Comparison of ENCODE assay signal across 29 mouse cellular contexts in genomic region chr6:41646672-41647071, GRCm38 (mm10). TPM values are rescaled to one million over a fixed set of nuclear protein-coding genes. Genes with fewer than 3 reads are reported as not detected.
DNase-seq lines count a peak whose midpoint lies in the region; ATAC-seq and TF ChIP-seq lines count a peak whose summit lies in the region.
"Had no signal": no experiment of that assay in that cellular context is flagged by ENCODE, and none has a peak within 500 bp of the region (broad histone marks: within the 10 kb centered on the region; RNA-seq: fewer than 3 reads in every experiment).

No protein-coding gene starts in this region.

- H3K4me1 ChIP-seq in midbrain, postnatal 0 days (ENCODE audit: insufficient read depth, low read length): no peaks in the 10 kb centered on the region

- no peak overlapping the region for H3K9ac ChIP-seq in midbrain, postnatal 0 days (replicated peaks; ENCODE audit: low read length, poor library complexity, severe bottlenecking)

- H3K4me2 ChIP-seq in midbrain, postnatal 0 days (ENCODE audit: low read depth, low read length, poor library complexity, severe bottlenecking): no peak overlapping the region

- TF ChIP-seq CTCF in midbrain, postnatal 0 days (IDR thresholded peaks at IDR 0.05): no peak

- H3K27me3 ChIP-seq in midbrain, postnatal 0 days (ENCODE audit: insufficient read depth, low read length): no peaks in the 10 kb centered on the region
- H3K27me3 ChIP-seq: CH12.LX had no signal

- no peaks in the 10 kb centered on the region for H3K36me3 ChIP-seq in midbrain, postnatal 0 days (ENCODE audit: insufficient read depth, low read length)
- H3K36me3 ChIP-seq: G1E had no signal

- no peak for DNase-seq in frontal cortex, adult 2 months (ENCODE audit: extremely low spot score in 1 of 2, low spot score in 1 of 2)
- DNase-seq in brain, adult 2 months (ENCODE audit: low read depth, low spot score): peak; percentile 60
- DNase-seq in fat pad, adult 2 months (ENCODE audit: extremely low read depth, low read depth, low spot score): peak; percentile 79
- peak; percentile 67 for DNase-seq in gonadal fat pad, adult 2 months (ENCODE audit: low read depth)
- DNase-seq in midbrain, postnatal 0 days (ENCODE audit: low spot score): no peak
- no peak for DNase-seq in urinary bladder, postnatal 10 days (ENCODE audit: low spot score)
- DNase-seq in retina, postnatal 1 day: no peak
- DNase-seq: adrenal gland, adult 2 months; adrenal gland, adult 8-10 months; adrenal gland, postnatal 10 days; adrenal gland, postnatal 14 days; adrenal gland, postnatal 25 days; adrenal gland, postnatal 36 days; B cell, adult 2 months; cerebellum, adult 11 months; cerebellum, adult 11-12 months; cerebellum, adult 18-20 months had no signal

- H3K4me3 ChIP-seq in midbrain, postnatal 0 days (ENCODE audit: low read depth, low read length): no peak overlapping the region

- no peak overlapping the region for H3K27ac ChIP-seq in midbrain, postnatal 0 days (ENCODE audit: low read depth, low read length)

- no peaks in the 10 kb centered on the region for H3K9me3 ChIP-seq in midbrain, postnatal 0 days (ENCODE audit: low read length)
- H3K9me3 ChIP-seq: G1E had no signal

- ATAC-seq in frontal cortex, adult (ENCODE audit: low TSS enrichment): peak; percentile 96
- no peak for ATAC-seq in midbrain, postnatal 0 days (ENCODE audit: low FRiP score)
- ATAC-seq: activated CD4-positive, CD25-positive, alpha-beta regulatory T cell, adult 4 months; CD4-positive, CD25-positive, alpha-beta regulatory T cell, adult 4 months; Patski had no signal

RNA-seq across cellular contexts. Expression of gene Trpv6, which starts 10.5 kb away (rescaled TPM):
- polyA plus RNA-seq in frontal cortex, adult 2 months (2012; rRNA removed): 0.72 and 0.74 TPM in 2 replicates
- polyA plus RNA-seq in gonadal fat pad, adult 2 months (2012; rRNA removed): 33.6 and 45.4 TPM in 2 replicates
- 0.33 TPM in 1 of 2 replicates, not detected in the other for total RNA-seq in midbrain, postnatal 0 days (2014; rRNA removed)
- 0.78 and 0.80 TPM in 2 replicates for polyA plus RNA-seq in midbrain, postnatal 0 days (2015; fragmentation: Nextera tagmentation; extraction: Ambion mirVana)
- total RNA-seq: adrenal gland, adult 18-20 months; adrenal gland, adult 2 months; adrenal gland, postnatal 10 days; adrenal gland, postnatal 14 days; adrenal gland, postnatal 25 days; adrenal gland, postnatal 36 days; CH12.LX; MEL had no signal
- polyA plus RNA-seq: adrenal gland, adult 2 months; G1E had no signal

RNA-seq across cellular contexts. Expression of gene Trpv5, which starts 33.9 kb away (rescaled TPM):
- not detected in 2 replicates for polyA plus RNA-seq in frontal cortex, adult 2 months (2012; rRNA removed)
- polyA plus RNA-seq in gonadal fat pad, adult 2 months (2012; rRNA removed): 0.20 TPM in 1 of 2 replicates, not detected in the other
- not detected in 2 replicates for total RNA-seq in midbrain, postnatal 0 days (2014; rRNA removed)
- not detected in 2 replicates for polyA plus RNA-seq in midbrain, postnatal 0 days (2015; fragmentation: Nextera tagmentation; extraction: Ambion mirVana)
- total RNA-seq: adrenal gland, adult 18-20 months; adrenal gland, adult 2 months; adrenal gland, adult 8-10 months; adrenal gland, postnatal 10 days; adrenal gland, postnatal 14 days; adrenal gland, postnatal 25 days; CH12.LX had no signal
- polyA plus RNA-seq: adrenal gland, adult 2 months; brain, embryonic 14.5 days; C2C12; CD4-positive, CD25-positive, alpha-beta regulatory T cell, adult 4 months; G1E; Patski had no signal

RNA-seq across cellular contexts. Expression of gene Llcfc1, which starts 37.6 kb away (rescaled TPM):
- not detected in 2 replicates for polyA plus RNA-seq in frontal cortex, adult 2 months (2012; rRNA removed)
- 2.7 and 2.8 TPM in 2 replicates for polyA plus RNA-seq in gonadal fat pad, adult 2 months (2012; rRNA removed)
- not detected in 2 replicates for total RNA-seq in midbrain, postnatal 0 days (2014; rRNA removed)
- not detected in 2 replicates for polyA plus RNA-seq in midbrain, postnatal 0 days (2015; fragmentation: Nextera tagmentation; extraction: Ambion mirVana)
- total RNA-seq: adrenal gland, adult 18-20 months; adrenal gland, adult 2 months; adrenal gland, adult 8-10 months; adrenal gland, postnatal 10 days; adrenal gland, postnatal 14 days; adrenal gland, postnatal 25 days; adrenal gland, postnatal 36 days; adrenal gland, postnatal 4 days; CH12.LX; ES-E14; G1E; MEL had no signal
- polyA plus RNA-seq: activated CD4-positive, CD25-positive, alpha-beta regulatory T cell, adult 4 months; adrenal gland, adult 2 months; brain, embryonic 14.5 days; C2C12; CD4-positive, CD25-positive, alpha-beta regulatory T cell, adult 4 months; G1E; Patski had no signal

RNA-seq across cellular contexts. Expression of gene Ephb6, which starts 41.4 kb away (rescaled TPM):
- 76.3 and 108 TPM in 2 replicates for polyA plus RNA-seq in frontal cortex, adult 2 months (2012; rRNA removed)
- 29.5 and 30.2 TPM in 2 replicates for polyA plus RNA-seq in gonadal fat pad, adult 2 months (2012; rRNA removed)
- total RNA-seq in midbrain, postnatal 0 days (2014; rRNA removed): 60.1 and 70.3 TPM in 2 replicates
- polyA plus RNA-seq in midbrain, postnatal 0 days (2015; fragmentation: Nextera tagmentation; extraction: Ambion mirVana): 32.0 and 39.1 TPM in 2 replicates
- total RNA-seq: CH12.LX had no signal

RNA-seq across cellular contexts. Expression of gene Kel, which starts 57.5 kb away (rescaled TPM):
- polyA plus RNA-seq in frontal cortex, adult 2 months (2012; rRNA removed): 0.08 and 0.13 TPM in 2 replicates
- polyA plus RNA-seq in gonadal fat pad, adult 2 months (2012; rRNA removed): 0.22 TPM in 1 of 2 replicates, not detected in the other
- total RNA-seq in midbrain, postnatal 0 days (2014; rRNA removed): 0.24 TPM in 1 of 2 replicates, not detected in the other
- polyA plus RNA-seq in midbrain, postnatal 0 days (2015; fragmentation: Nextera tagmentation; extraction: Ambion mirVana): 0.22 TPM in 1 of 2 replicates, not detected in the other
- total RNA-seq: adrenal gland, adult 18-20 months; adrenal gland, adult 8-10 months; adrenal gland, postnatal 25 days; adrenal gland, postnatal 36 days; CH12.LX had no signal
- polyA plus RNA-seq: adrenal gland, adult 2 months; C2C12; CD4-positive, CD25-positive, alpha-beta regulatory T cell, adult 4 months; Patski had no signal

Comparison
In these comparisons a context has a peak if more than half of its experiments do, and no peak if none do; other contexts are left out.
1. DNase-seq: peak in brain, adult 2 months (single experiment), fat pad, adult 2 months (single experiment) and gonadal fat pad, adult 2 months (single experiment); none in frontal cortex, adult 2 months (0 of 2), midbrain, postnatal 0 days (single experiment), urinary bladder, postnatal 10 days (single experiment) and retina, postnatal 1 day (single experiment).
2. RNA of gene Trpv6, which starts 10.5 kb away (polyA plus RNA-seq): 33.6 to 45.4 TPM in gonadal fat pad, adult 2 months; 0.78 to 0.80 TPM in midbrain, postnatal 0 days and 0.72 to 0.74 TPM in frontal cortex, adult 2 months; every median in the first group is over 10 times any median in the second.